Mouse (Mus musculus) stomach, embryonic 14.5 days (tissue): Measurements from ENCODE around the gene Tada2a. TPM values are rescaled to one million over a fixed set of nuclear protein-coding genes. Genes with fewer than 3 reads are reported as not detected.
A peak's percentile ranks its signal among the peaks of the same experiment; 100 is the strongest.

ENCODE experiments used
- ATAC-seq: fragments of 200-750 bp; cut with Nextera tagmentation; 2 replicates; pipeline ENCODE4 v1.8.0; 2017; ENCODE audit warnings: low read depth, moderate TSS enrichment; ENCODE audit not compliant: insufficient number of reproducible peaks, insufficient read depth, low FRiP score
- H3K27ac ChIP-seq: fragments of 300-500 bp; sonication (generic); 2 replicates; pipeline ENCODE4 v1.5.1; 2014; ENCODE audit warnings: mild to moderate bottlenecking, low read length, moderate library complexity, mixed read lengths
- H3K27me3 ChIP-seq: fragments of 300-500 bp; sonication (generic); 2 replicates; pipeline ENCODE4 v1.6.1; 2014; ENCODE audit warnings: low read length, control low read depth, mixed read lengths; ENCODE audit not compliant: control insufficient read depth, insufficient read depth
- H3K36me3 ChIP-seq: fragments of 300-500 bp; sonication (generic); 2 replicates; pipeline ENCODE4 v1.6.1; 2014; ENCODE audit warnings: mild to moderate bottlenecking, control low read depth, low read length, moderate library complexity, mixed read lengths; ENCODE audit not compliant: control insufficient read depth, insufficient read depth
- H3K4me1 ChIP-seq: fragments of 300-500 bp; sonication (generic); 2 replicates; pipeline ENCODE4 v1.6.1; 2014; ENCODE audit warnings: low read length, control low read depth, mixed read lengths; ENCODE audit not compliant: control insufficient read depth, insufficient read depth
- H3K4me2 ChIP-seq: fragments of 300-500 bp; sonication (generic); replicated peaks from 2 replicates; pipeline ENCODE4 v1.6.1; 2014; ENCODE audit warnings: low read depth, low read length, control low read depth
- H3K4me3 ChIP-seq: fragments of 300-500 bp; sonication (generic); 2 replicates; pipeline ENCODE4 v1.5.1; 2014; ENCODE audit warnings: low read depth, low read length, control low read depth
- H3K9ac ChIP-seq: fragments of 300-500 bp; sonication (generic); replicated peaks from 2 replicates; pipeline ENCODE4 v1.6.1; 2014; ENCODE audit warnings: low read depth, mild to moderate bottlenecking, control low read depth, low read length, moderate library complexity, mixed read lengths
- H3K9me3 ChIP-seq: fragments of 300-500 bp; sonication (generic); 2 replicates; pipeline ENCODE4 v1.6.1; 2016; ENCODE audit warnings: low read depth, low read length, control low read depth; ENCODE audit not compliant: control insufficient read depth
- WGBS: fragments of 180-500 bp; shearing (Covaris S2); extraction: QIAGEN DNeasy Blood & Tissue Kit; methylation state at CpG from one replicate; pipeline ENCODE4 v1.1.7; 2014; 5-methylcytosine and 5-hydroxymethylcytosine counted together
- polyA plus RNA-seq: library from polyadenylated mRNA; unstranded; fragments of >200 nt; fragmentation: Nextera tagmentation; extraction: Ambion mirVana; gene quantifications from 2 replicates; pipeline ENCODE4 v1.2.1, GENCODE M21; 2014

The Tada2a gene
- polyA plus RNA-seq, 1 experiment from 2014 or later: 36.2 TPM

DNA sequence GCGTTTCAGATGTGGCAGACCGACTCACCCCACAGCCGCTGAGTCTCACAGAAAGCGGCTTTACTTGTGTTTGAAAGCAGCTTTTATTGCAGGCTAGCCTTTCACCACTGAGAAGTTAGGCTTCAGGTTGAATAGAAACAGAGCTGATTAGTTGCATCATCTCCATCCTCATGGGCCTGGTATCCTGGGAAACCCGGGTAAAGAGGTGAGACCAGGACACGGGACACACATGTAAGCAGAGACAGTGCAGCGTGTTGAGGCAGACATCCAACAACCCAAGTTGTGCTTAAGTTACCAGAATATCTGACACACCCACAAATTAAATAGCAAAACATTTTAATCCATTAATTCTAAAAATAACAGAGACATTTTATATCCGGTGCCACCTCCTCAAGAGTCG is 50.8 kb downstream of the Tada2a start:
- H3K27me3 ChIP-seq: no peaks in the 10 kb centered on the region
- H3K9me3 ChIP-seq: no peaks in the 10 kb centered on the region
- no peak overlapping the region for H3K9ac ChIP-seq
- H3K27ac ChIP-seq: no peak overlapping the region
- H3K4me1 ChIP-seq: peaks cover 10% of the 10 kb centered on the region
- no peak for ATAC-seq
- H3K4me2 ChIP-seq: no peak overlapping the region
- H3K36me3 ChIP-seq: peaks cover 8% of the 10 kb centered on the region; the same call in 1 of the 2 replicates
- no peak overlapping the region for H3K4me3 ChIP-seq
- 91% methylated on average over 9 of the region's 9 CpGs for WGBS

- no peak for ATAC-seq
- 63% methylated on average over 2 of the region's 2 CpGs for WGBS
- Histone ChIP-seq H3K27me3 (no peaks in the 10 kb centered on the region), H3K9me3 (no peaks in the 10 kb centered on the region), H3K9ac (no peak overlapping the region), H3K27ac (no peak overlapping the region), H3K36me3 (0 out of 2 replicates have a peak, but pooled peaks cover 8% of the 10 kb centered on the region), H3K4me2 (no peak overlapping the region), H3K4me1 (peaks cover 19% of the 10 kb centered on the region), H3K4me3 (no peak overlapping the region)
Observed at GRCm38 (mm10) chr11:84077008-84077407, 52.4 kb downstream of the Tada2a start.

DNA sequence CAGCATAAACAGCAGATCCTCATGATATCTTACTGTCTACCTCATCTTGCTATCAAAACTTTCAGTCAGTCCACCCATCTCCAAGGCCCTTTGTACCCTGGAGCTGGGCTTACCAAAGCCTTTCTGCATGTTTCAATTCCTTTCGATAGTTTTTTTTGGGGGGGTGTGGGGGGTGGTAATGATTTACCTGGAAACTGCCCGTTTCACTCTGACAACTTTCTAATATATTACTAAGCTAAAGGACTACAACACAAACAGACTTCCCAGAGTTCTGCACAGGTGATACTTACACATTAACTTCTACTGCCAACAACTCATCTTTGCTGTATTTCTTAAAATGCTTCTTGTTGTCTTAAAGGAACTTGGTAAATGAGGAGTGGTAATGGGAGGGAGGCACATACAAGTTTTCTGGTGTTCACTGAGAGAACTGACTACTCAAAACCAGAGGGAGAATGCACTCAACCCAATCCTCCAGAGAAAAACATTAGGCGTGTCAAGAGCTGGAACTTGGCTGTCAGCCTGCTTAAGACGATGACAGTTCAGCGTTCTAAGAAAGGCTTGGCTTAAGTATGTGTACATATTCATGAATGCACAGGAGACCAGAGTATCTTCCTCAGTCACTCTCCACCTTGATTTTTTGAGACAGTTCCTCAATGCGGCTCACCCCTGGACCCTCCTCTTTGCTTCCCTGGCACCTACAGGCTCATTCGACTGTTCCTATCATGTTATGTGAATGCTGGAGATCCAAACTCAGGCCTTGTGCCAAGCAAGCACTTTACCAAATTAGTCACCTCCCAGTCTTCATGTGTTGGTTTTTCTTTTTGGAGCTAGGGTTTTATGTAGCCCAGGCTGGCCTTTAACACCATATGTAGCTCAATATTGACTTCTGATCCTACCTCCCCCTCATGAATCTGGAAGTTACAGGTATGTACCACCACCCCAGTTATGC is 55.3 kb downstream of the Tada2a start:
- Histone ChIP-seq H3K9me3 (no peaks in the 10 kb centered on the region), H3K4me2 (no peak overlapping the region), H3K36me3 (0 out of 2 replicates have a peak, but pooled peaks cover 7% of the 10 kb centered on the region), H3K9ac (no peak overlapping the region), H3K27me3 (no peaks in the 10 kb centered on the region), H3K4me3 (no peak overlapping the region), H3K4me1 (peaks cover 19% of the 10 kb centered on the region), H3K27ac (no peak overlapping the region)
- no peak for ATAC-seq
- 49% methylated on average over 7 of the region's 7 CpGs for WGBS

DNA sequence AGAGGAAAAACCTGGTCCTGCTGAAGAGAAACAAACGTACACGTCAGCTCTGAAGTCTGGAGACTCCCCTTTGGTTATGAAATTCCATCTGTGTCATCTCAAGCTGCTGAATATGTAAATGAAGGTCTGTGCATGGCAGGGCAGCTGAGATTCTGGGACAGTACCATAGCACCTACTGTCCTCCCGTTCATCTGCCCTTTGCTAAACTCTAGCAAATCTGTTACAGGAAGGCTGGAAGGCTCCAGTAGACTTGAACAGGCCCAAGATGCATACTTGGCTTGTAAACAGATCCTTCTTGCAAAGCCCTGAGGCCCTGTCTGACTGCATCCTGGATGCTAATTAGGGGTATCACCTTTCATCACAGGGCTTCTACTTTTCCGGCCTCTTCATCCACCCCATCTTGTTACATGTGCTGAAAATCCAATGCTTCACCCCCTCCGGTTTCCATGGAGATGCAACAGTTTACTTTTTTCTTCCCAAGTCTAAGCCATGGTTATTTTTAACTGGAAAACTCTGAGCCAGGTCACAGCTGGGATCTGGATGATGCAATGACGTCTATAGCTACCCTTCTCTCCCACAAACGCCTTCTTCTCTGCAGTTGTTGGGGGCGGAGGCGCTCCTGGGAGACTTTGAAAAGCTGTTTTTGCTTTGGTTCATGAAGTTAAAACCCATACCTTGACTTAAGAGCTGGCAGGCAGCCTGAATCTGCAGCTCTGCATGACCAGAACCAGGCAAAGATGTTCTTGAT is 56.3 kb downstream of the Tada2a start:
- H3K36me3 ChIP-seq: no peaks in the 10 kb centered on the region
- no peak for ATAC-seq
- no peaks in the 10 kb centered on the region for H3K27me3 ChIP-seq
- H3K4me1 ChIP-seq: peaks cover 19% of the 10 kb centered on the region
- no peak overlapping the region for H3K9ac ChIP-seq
- WGBS: 32% methylated on average over 9 of the region's 9 CpGs
- H3K4me3 ChIP-seq: no peak overlapping the region
- H3K4me2 ChIP-seq: no peak overlapping the region
- H3K27ac ChIP-seq: no peak overlapping the region
- H3K9me3 ChIP-seq: no peaks in the 10 kb centered on the region

GRCm38 (mm10) chr11:84069034-84069370 is 60.4 kb downstream of the Tada2a start, which contains the start of gene Dusp14:
TSS of gene Dusp14 (minus strand) at chr11:84069261.
- Histone ChIP-seq H3K27me3 (no peaks in the 10 kb centered on the region), H3K36me3 (no peaks in the 10 kb centered on the region), H3K4me3 (peak within 1 kb of the TSS; percentile 56), H3K4me2 (peak within 1 kb of the TSS; percentile 69), H3K4me1 (peaks cover 19% of the 10 kb centered on the region), H3K9me3 (no peaks in the 10 kb centered on the region), H3K9ac (peak within 1 kb of the TSS; percentile 43), H3K27ac (no peak within 1 kb of the TSS)
- 16% methylated on average over 11 of the region's 11 CpGs for WGBS
- ATAC-seq: no peak

- peak; percentile 73 for ATAC-seq
- H3K36me3 ChIP-seq: no peaks in the 10 kb centered on the region
- no peaks in the 10 kb centered on the region for H3K27me3 ChIP-seq
- peaks cover 13% of the 10 kb centered on the region for H3K4me1 ChIP-seq
- peak overlapping the region; percentile 43 for H3K9ac ChIP-seq
- 3% methylated on average over 60 of the region's 63 CpGs for WGBS
- peak overlapping the region; percentile 56 for H3K4me3 ChIP-seq
- no peaks in the 10 kb centered on the region for H3K9me3 ChIP-seq
- H3K4me2 ChIP-seq: peak overlapping the region; percentile 69
- H3K27ac ChIP-seq: no peak overlapping the region
Observed at GRCm38 (mm10) chr11:84068191-84069033, 61.0 kb downstream of the Tada2a start.

- Histone ChIP-seq H3K9me3 (no peaks in the 10 kb centered on the region), H3K36me3 (no peaks in the 10 kb centered on the region), H3K4me1 (peaks cover 7% of the 10 kb centered on the region), H3K4me2 (peak overlapping the region; percentile 69), H3K27me3 (no peaks in the 10 kb centered on the region), H3K9ac (peak overlapping the region; percentile 43), H3K27ac (no peak overlapping the region), H3K4me3 (peak overlapping the region; percentile 56)
- peak; percentile 38; the same call in 1 of the 2 replicates for ATAC-seq
- 4% methylated on average over 21 of the region's 21 CpGs for WGBS
Observed at GRCm38 (mm10) chr11:84067720-84068190, 61.6 kb downstream of the Tada2a start.
